Mouse (Mus musculus) G1E (cell line): Measurements from ENCODE around the gene Vmn2r93.

ENCODE experiments used
- CTCF ChIP-seq: IDR thresholded peaks from 2 replicates; pipeline ENCODE4 v1.5.1; 2012; ENCODE audit warnings: low read depth, low read length, inconsistent platforms, mixed read lengths
- GATA1 ChIP-seq: IDR thresholded peaks from 2 replicates; pipeline ENCODE4 v1.6.1; 2012; ENCODE audit warnings: borderline replicate concordance, low read length, inconsistent platforms, mixed read lengths
- GATA2 ChIP-seq: IDR thresholded peaks from 2 replicates; pipeline ENCODE4 v1.6.1; 2012; ENCODE audit warnings: low read depth, low read length, inconsistent platforms, borderline replicate concordance
- POLR2AphosphoS5 ChIP-seq: IDR thresholded peaks from 2 replicates; pipeline ENCODE4 v1.6.1; 2012; ENCODE audit warnings: low read depth, low read length, inconsistent platforms; ENCODE audit not compliant: insufficient replicate concordance
- TAL1 ChIP-seq: conservative IDR thresholded peaks from 2 replicates; pipeline ENCODE4 v1.6.1; 2012; ENCODE audit warnings: low read depth, low read length, inconsistent platforms, mixed read lengths

DNA sequence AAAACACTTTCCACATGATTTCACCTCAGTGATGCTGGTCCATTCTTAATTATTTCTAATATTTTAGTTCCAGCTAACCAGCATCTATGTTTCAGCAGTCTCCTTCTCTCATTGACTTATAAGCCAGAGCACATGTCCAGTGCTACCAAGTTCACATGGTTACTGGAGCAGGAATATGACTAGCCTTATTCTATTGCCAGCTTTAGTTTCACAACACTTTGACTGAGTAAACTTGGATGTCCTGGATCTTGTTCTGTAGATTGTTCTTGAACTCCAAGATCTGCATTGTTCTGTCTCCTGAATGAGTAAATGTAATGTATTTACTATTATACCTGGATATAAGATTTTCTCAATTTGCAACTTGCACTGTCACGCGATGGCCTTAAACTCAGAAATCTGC, 25.1 kb downstream of the Vmn2r93 start:
- TF ChIP-seq GATA1: no peak
- no peak for TF ChIP-seq CTCF
- no peak for TF ChIP-seq TAL1
- no peak for TF ChIP-seq POLR2AphosphoS5
- TF ChIP-seq GATA2: no peak
